Mouse (Mus musculus): ENCODE measurements around the gene Rftn1. TPM values are rescaled to one million over a fixed set of nuclear protein-coding genes. Genes with fewer than 3 reads are reported as not detected.
A peak's percentile ranks its signal among the peaks of the same experiment; 100 is the strongest.

Rftn1 gene
- polyA plus RNA-seq, 1 experiment from 2014 or later = 14.8 TPM

DNA sequence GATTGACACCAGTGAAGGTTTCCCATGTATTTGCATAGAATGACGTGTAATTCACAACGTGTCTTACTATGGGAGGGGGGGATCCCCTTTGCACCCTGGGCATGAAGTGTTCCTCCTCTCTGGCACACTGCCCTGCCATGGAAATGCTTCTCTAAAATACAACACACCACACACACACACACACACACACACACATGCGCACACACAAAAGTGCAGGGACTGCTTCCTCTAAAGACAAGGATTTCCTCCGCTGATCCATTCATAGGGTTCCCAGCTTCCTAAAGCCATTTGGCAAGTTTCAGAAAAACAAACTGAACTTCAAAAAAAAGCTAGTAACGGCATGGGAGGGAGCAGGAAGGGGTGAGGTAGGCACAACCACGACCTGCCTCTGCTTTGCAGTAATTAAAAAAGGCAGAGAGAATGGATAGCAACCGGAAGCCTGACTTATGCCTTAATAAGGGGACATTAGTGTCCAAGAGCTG, 20.5 kb downstream of the Rftn1 start:
- 64% methylated on average over 7 of the region's 7 CpGs for WGBS
- Histone ChIP-seq H3K27ac (ENCODE audit: low read depth, low read length) (no peak overlapping the region), H3K9ac (ENCODE audit: low read length) (no peak overlapping the region), H3K4me1 (ENCODE audit: control insufficient read depth, insufficient read depth, low read length) (no peaks in the 10 kb centered on the region), H3K27me3 (replicated peaks; ENCODE audit: control insufficient read depth, insufficient read depth, low read length) (no peaks in the 10 kb centered on the region), H3K9me3 (replicated peaks; ENCODE audit: control insufficient read depth, low read length) (no peaks in the 10 kb centered on the region), H3K4me3 (ENCODE audit: low read depth, low read length) (no peak overlapping the region), H3K4me2 (ENCODE audit: low read length) (no peak overlapping the region), H3K36me3 (ENCODE audit: control insufficient read depth, insufficient read depth, low read length) (no peaks in the 10 kb centered on the region)
- DNase-seq (ENCODE audit: low spot score) = no peak
- no peak for ATAC-seq

DNA sequence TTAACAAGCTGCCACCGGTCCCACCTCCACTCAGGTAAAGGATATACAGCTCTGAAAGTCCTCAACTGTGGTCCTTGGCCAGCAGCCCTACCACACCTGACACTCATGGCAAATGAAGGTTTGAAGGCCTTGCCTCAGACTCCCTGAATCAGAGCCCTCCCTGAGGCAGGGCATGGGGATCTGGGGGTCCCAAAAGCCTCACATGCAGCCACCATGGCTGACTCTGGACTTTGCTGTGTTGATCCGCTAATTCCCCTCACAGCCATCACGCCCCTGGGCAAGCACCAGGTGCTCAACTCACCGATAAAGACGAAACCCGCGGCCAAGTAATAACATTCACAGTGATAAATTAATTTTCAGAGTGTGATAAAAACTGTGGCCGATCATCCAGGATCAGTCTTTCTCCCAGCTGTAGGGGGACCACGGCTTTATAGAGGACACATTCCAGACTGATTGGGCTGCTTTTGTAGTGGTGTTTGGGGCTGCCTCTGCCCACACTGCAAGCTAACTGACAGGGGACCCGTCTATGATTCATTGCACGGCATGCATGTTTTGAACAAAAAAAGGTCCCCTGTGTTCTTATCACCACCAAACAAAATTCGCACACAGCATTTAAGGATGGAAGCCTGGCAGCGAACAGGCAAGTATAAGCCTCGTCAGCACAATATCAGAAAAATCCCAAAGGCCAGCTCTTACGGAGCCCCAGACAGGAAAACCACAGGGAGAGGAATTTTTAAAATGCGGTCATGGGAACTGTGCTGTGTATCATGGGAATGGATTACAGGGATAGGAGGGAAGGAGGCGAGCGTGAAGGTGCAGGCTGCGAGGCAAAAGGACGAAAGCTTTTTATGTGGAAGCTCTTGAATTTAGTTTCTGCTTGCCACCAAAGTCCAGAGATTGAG, 29.3 kb downstream of the Rftn1 start:
- ATAC-seq (no peak), DNase-seq (ENCODE audit: low spot score) (no peak)
- no peaks in the 10 kb centered on the region for H3K36me3 ChIP-seq (ENCODE audit: control insufficient read depth, insufficient read depth, low read length)
- H3K9me3 ChIP-seq (replicated peaks; ENCODE audit: control insufficient read depth, low read length) = peaks cover 4% of the 10 kb centered on the region; the same call in 1 of the 2 replicates
- no peak overlapping the region for H3K27ac ChIP-seq (ENCODE audit: low read depth, low read length)
- no peaks in the 10 kb centered on the region for H3K27me3 ChIP-seq (replicated peaks; ENCODE audit: control insufficient read depth, insufficient read depth, low read length)
- H3K4me1 ChIP-seq (ENCODE audit: control insufficient read depth, insufficient read depth, low read length) = no peaks in the 10 kb centered on the region
- no peak overlapping the region for H3K4me2 ChIP-seq (ENCODE audit: low read length)
- 77% methylated on average over 20 of the region's 20 CpGs for WGBS
- H3K9ac ChIP-seq (ENCODE audit: low read length) = no peak overlapping the region
- H3K4me3 ChIP-seq (ENCODE audit: low read depth, low read length) = no peak overlapping the region

DNA sequence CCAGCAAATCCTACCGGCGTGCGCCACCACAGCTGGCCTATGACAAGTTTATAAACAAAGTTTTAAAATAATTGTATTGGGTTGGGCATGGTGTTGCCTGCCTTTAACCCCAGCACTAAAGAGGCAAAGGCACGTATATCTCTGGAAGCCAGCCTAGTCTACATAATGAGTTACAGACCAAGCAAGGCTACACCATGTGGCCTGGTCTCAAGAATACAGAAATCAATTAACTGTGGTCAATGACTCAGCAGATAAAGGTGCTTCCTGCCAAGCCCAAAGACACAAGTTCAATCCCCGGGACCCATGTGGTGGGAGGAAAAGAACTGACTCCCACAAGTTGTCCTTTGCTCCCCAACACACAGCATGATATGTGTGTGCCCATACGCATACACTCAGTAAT, 30.1 kb downstream of the Rftn1 start:
- 90% methylated on average over 6 of the region's 6 CpGs for WGBS
- no peak overlapping the region for H3K9ac ChIP-seq (ENCODE audit: low read length)
- H3K4me1 ChIP-seq (ENCODE audit: control insufficient read depth, insufficient read depth, low read length) = no peaks in the 10 kb centered on the region
- ATAC-seq (no peak), DNase-seq (ENCODE audit: low spot score) (no peak)
- H3K27me3 ChIP-seq (replicated peaks; ENCODE audit: control insufficient read depth, insufficient read depth, low read length) = no peaks in the 10 kb centered on the region
- H3K4me3 ChIP-seq (ENCODE audit: low read depth, low read length) = no peak overlapping the region
- peaks cover 4% of the 10 kb centered on the region; the same call in 1 of the 2 replicates for H3K9me3 ChIP-seq (replicated peaks; ENCODE audit: control insufficient read depth, low read length)
- no peaks in the 10 kb centered on the region for H3K36me3 ChIP-seq (ENCODE audit: control insufficient read depth, insufficient read depth, low read length)
- no peak overlapping the region for H3K4me2 ChIP-seq (ENCODE audit: low read length)
- H3K27ac ChIP-seq (ENCODE audit: low read depth, low read length) = no peak overlapping the region

DNA sequence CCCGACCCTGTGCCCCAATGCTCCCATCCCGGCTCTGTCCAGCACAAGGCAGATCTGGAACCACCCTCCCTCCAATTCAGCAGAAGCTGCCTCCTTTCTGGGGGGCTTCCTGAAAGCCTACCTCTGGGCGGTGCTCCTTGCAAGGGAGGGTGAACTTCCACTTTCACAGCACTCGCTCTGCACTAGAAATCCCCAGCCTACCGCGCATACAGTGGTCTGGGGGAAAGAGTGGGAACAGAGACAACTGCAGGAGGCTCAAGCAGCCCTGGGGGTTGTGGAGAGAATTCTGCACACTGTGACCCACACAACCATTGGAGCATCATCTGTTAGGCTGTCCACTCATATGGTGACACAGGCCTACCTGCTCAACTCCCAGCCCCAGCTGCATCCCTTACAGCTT, 30.7 kb downstream of the Rftn1 start:
- Histone ChIP-seq H3K4me1 (ENCODE audit: control insufficient read depth, insufficient read depth, low read length) (no peaks in the 10 kb centered on the region), H3K27me3 (replicated peaks; ENCODE audit: control insufficient read depth, insufficient read depth, low read length) (no peaks in the 10 kb centered on the region), H3K36me3 (ENCODE audit: control insufficient read depth, insufficient read depth, low read length) (no peaks in the 10 kb centered on the region), H3K4me3 (ENCODE audit: low read depth, low read length) (no peak overlapping the region), H3K9me3 (replicated peaks; ENCODE audit: control insufficient read depth, low read length) (peaks cover 4% of the 10 kb centered on the region; the same call in 1 of the 2 replicates), H3K9ac (ENCODE audit: low read length) (no peak overlapping the region), H3K4me2 (ENCODE audit: low read length) (no peak overlapping the region), H3K27ac (ENCODE audit: low read depth, low read length) (no peak overlapping the region)
- ATAC-seq (no peak), DNase-seq (ENCODE audit: low spot score) (no peak)
- WGBS = 90% methylated on average over 6 of the region's 6 CpGs

DNA sequence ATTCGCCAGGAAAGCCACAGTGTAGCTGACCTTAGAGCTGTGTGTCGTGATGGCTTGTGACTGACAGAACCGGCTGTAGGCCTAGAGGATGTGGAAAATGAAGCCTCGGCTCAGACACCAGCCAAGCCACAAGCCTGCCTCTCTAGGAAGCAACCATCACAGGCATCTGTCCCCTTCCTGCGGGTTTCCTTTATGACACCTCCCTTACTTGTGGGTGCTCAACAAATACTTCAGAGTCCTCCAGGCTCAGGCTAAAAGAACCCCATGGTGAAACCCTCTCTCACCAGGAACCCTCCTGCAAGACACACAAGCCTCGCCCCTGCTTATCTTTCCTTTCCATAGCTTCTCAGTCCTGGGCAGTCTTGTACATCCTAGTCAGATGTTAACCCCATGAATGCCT, 31.9 kb downstream of the Rftn1 start:
- Histone ChIP-seq H3K4me2 (ENCODE audit: low read length) (no peak overlapping the region), H3K4me3 (ENCODE audit: low read depth, low read length) (no peak overlapping the region)

DNA sequence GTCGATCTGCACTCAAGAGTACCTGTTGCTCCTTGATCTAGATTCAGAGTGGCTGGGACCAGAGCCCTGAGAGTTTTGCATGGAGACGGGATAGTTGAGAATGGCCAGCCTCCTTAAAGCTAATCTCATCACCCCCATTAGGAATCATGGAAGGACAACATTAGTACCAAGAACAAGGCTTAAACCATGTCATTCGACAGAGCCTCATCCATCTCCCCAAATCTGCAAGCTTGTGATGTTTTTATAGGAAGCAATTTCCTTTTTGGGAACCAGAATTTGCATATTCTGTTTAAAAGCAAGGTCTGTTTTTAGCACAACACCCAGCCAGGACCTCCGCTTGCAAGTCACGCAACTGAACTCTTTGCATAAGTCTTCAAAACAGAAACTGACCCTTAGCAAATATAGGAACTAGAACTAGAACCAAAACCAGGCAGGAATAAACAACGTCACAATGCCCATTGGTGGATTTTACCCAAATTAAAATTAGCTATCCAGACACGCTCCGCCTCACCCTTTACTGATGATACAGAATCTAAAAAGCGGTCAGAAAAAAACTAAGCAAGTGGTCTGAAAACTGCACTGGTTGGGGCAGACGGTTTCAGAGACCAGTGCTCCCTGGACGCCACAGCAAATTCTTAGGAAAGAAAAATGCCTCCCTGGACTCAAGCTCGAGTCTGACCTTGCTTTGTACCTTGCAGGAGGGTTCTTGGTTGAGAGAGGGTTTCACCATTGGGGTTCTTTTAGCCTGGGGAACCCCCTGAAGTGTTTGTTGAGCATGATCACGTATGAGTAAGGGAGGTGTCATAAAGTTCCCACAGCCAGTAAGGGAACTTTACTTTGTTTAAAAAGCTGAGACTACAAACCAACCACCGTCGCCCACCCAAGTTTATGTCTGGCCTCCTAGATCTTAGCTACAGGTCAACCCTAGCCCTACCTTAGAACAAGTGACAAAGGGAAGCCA, 33.0 kb downstream of the Rftn1 start:
- Histone ChIP-seq H3K27ac (ENCODE audit: low read depth, low read length) (no peak overlapping the region), H3K9me3 (replicated peaks; ENCODE audit: control insufficient read depth, low read length) (no peaks in the 10 kb centered on the region), H3K9ac (ENCODE audit: low read length) (no peak overlapping the region), H3K36me3 (ENCODE audit: control insufficient read depth, insufficient read depth, low read length) (no peaks in the 10 kb centered on the region), H3K4me1 (ENCODE audit: control insufficient read depth, insufficient read depth, low read length) (no peaks in the 10 kb centered on the region), H3K27me3 (replicated peaks; ENCODE audit: control insufficient read depth, insufficient read depth, low read length) (no peaks in the 10 kb centered on the region), H3K4me3 (ENCODE audit: low read depth, low read length) (no peak overlapping the region), H3K4me2 (ENCODE audit: low read length) (no peak overlapping the region)
- DNase-seq (ENCODE audit: low spot score) (no peak), ATAC-seq (no peak)
- WGBS = 90% methylated on average over 15 of the region's 15 CpGs

More for the DNA sequence above, 31.9 kb downstream of the Rftn1 start:
- H3K9me3 ChIP-seq (replicated peaks; ENCODE audit: control insufficient read depth, low read length) = no peaks in the 10 kb centered on the region
- no peaks in the 10 kb centered on the region for H3K36me3 ChIP-seq (ENCODE audit: control insufficient read depth, insufficient read depth, low read length)
- WGBS = 83% methylated on average over 6 of the region's 6 CpGs
- no peaks in the 10 kb centered on the region for H3K27me3 ChIP-seq (replicated peaks; ENCODE audit: control insufficient read depth, insufficient read depth, low read length)
- H3K4me1 ChIP-seq (ENCODE audit: control insufficient read depth, insufficient read depth, low read length) = no peaks in the 10 kb centered on the region
- ATAC-seq = no peak
- no peak overlapping the region for H3K9ac ChIP-seq (ENCODE audit: low read length)
- no peak overlapping the region for H3K27ac ChIP-seq (ENCODE audit: low read depth, low read length)
- DNase-seq (ENCODE audit: low spot score) = no peak

DNA sequence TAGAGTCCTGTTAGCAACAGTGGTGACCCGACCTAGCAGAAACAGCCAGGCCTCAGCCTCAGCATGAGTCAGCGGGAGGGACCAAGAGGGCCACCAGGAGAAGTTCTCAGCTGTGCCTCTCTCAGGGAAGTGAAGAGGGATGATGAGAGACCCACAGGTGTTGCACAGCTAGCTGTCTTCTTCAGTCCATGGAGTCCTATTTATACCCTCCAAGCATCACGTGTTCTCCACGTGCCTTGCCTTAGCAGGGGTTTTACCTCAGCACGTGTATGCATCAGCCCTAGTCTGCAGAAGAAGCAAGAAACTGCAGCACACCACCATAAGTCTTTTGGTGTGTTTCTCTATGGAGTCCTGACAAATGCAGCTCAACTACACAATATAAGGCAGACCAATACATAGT, 38.4 kb downstream of the Rftn1 start:
- Histone ChIP-seq H3K27ac (ENCODE audit: low read depth, low read length) (no peak overlapping the region), H3K9ac (ENCODE audit: low read length) (no peak overlapping the region), H3K4me2 (ENCODE audit: low read length) (no peak overlapping the region), H3K9me3 (replicated peaks; ENCODE audit: control insufficient read depth, low read length) (no peaks in the 10 kb centered on the region), H3K36me3 (ENCODE audit: control insufficient read depth, insufficient read depth, low read length) (no peaks in the 10 kb centered on the region), H3K27me3 (replicated peaks; ENCODE audit: control insufficient read depth, insufficient read depth, low read length) (no peaks in the 10 kb centered on the region), H3K4me3 (ENCODE audit: low read depth, low read length) (no peak overlapping the region), H3K4me1 (ENCODE audit: control insufficient read depth, insufficient read depth, low read length) (0 out of 2 replicates have a peak, but pooled peaks cover 2% of the 10 kb centered on the region)
- DNase-seq (ENCODE audit: low spot score) (no peak), ATAC-seq (no peak)
- WGBS = 88% methylated on average over 5 of the region's 5 CpGs

DNA sequence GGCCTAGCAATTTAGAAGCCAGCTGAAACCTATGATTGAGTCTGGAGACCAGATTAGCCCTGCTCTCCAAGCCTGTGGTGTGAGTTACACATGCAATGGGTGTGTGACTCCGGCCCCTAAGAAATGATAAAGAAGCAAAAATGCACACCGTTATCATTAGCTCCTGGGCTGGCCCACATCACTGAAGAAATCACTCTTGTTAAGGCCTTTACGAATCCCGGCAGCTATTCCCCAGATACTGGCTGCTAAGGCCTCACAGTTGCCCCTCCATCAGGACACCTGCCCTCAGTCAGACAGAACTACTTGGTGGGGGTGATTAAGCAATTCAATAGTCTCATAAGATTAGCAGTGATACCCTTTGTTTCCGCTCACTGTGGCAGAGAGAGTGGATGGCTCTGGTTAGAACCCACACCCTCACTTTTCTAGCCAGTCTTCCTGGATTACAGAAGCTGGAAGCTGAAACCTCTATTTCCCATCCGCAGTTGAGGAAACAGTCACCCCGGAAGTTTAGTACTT, 39.2 kb downstream of the Rftn1 start:
- Histone ChIP-seq H3K9ac (ENCODE audit: low read length) (no peak overlapping the region), H3K27me3 (replicated peaks; ENCODE audit: control insufficient read depth, insufficient read depth, low read length) (no peaks in the 10 kb centered on the region), H3K36me3 (ENCODE audit: control insufficient read depth, insufficient read depth, low read length) (no peaks in the 10 kb centered on the region), H3K4me1 (ENCODE audit: control insufficient read depth, insufficient read depth, low read length) (0 out of 2 replicates have a peak, but pooled peaks cover 2% of the 10 kb centered on the region), H3K27ac (ENCODE audit: low read depth, low read length) (peak overlapping the region; percentile 80; the same call in 1 of the 2 replicates), H3K9me3 (replicated peaks; ENCODE audit: control insufficient read depth, low read length) (no peaks in the 10 kb centered on the region), H3K4me2 (ENCODE audit: low read length) (no peak overlapping the region), H3K4me3 (ENCODE audit: low read depth, low read length) (no peak overlapping the region)
- 42% methylated on average over 7 of the region's 7 CpGs for WGBS
- ATAC-seq (no peak), DNase-seq (ENCODE audit: low spot score) (no peak)

Measured in forebrain, embryonic 14.5 days (tissue).